In genomic region chr19:7339026-7339425, GRCm38 (mm10) we compare ENCODE assay signal across 8 mouse cellular contexts. TPM values are rescaled to one million over a fixed set of nuclear protein-coding genes. Genes with fewer than 3 reads are reported as not detected.
DNase-seq lines count a peak whose midpoint lies in the region; ATAC-seq lines count a peak whose summit lies in the region.

No protein-coding gene starts in this region.

- peak overlapping the region; percentile 80 for H3K4me3 ChIP-seq in forebrain, embryonic 10.5 days
- H3K4me3 ChIP-seq in hindbrain, embryonic 12.5 days = peak overlapping the region; percentile 78
- peak overlapping the region; percentile 89 for H3K4me3 ChIP-seq in limb, embryonic 15.5 days
- peak overlapping the region; percentile 90 for H3K4me3 ChIP-seq in neural tube, embryonic 12.5 days

- WGBS in forebrain, embryonic 10.5 days = 75% methylated on average over 5 of the region's 5 CpGs
- WGBS in hindbrain, embryonic 12.5 days = 59% methylated on average over 5 of the region's 5 CpGs
- 30% methylated on average over 5 of the region's 5 CpGs for WGBS in limb, embryonic 15.5 days
- 62% methylated on average over 5 of the region's 5 CpGs for WGBS in neural tube, embryonic 12.5 days

- peak; percentile 50 for DNase-seq in testis, postnatal 10 days (ENCODE audit: low spot score)
- DNase-seq in testis, postnatal 14 days (ENCODE audit: low spot score) = no peak
- DNase-seq in forebrain, embryonic 10.5 days (ENCODE audit: extremely low spot score, low spot score) = no peak
- DNase-seq in T-cell, adult 2 months (ENCODE audit: low spot score) = no peak
- no peak for DNase-seq in spleen, adult 18-20 months

- peaks cover 32% of the 10 kb centered on the region for H3K36me3 ChIP-seq in forebrain, embryonic 10.5 days (replicated peaks)
- H3K36me3 ChIP-seq in hindbrain, embryonic 12.5 days = 0 out of 2 replicates have a peak, but pooled peaks cover under 1% of the 10 kb centered on the region
- 0 out of 2 replicates have a peak, but pooled peaks cover 3% of the 10 kb centered on the region for H3K36me3 ChIP-seq in limb, embryonic 15.5 days
- H3K36me3 ChIP-seq in neural tube, embryonic 12.5 days = no peaks in the 10 kb centered on the region

- peak overlapping the region; percentile 97 for H3K9ac ChIP-seq in hindbrain, embryonic 12.5 days
- H3K9ac ChIP-seq in limb, embryonic 15.5 days = no peak overlapping the region
- H3K9ac ChIP-seq in neural tube, embryonic 12.5 days = peak overlapping the region; percentile 95

- 0 out of 2 replicates have a peak overlapping the region, but pooled peaks have one; percentile 1 for H3K27ac ChIP-seq in forebrain, embryonic 10.5 days
- 0 out of 2 replicates have a peak overlapping the region, but pooled peaks have one; percentile 25 for H3K27ac ChIP-seq in hindbrain, embryonic 12.5 days
- peak overlapping the region; percentile 43; the same call in 1 of the 2 replicates for H3K27ac ChIP-seq in limb, embryonic 15.5 days
- no peak overlapping the region for H3K27ac ChIP-seq in neural tube, embryonic 12.5 days

- peaks cover 36% of the 10 kb centered on the region for H3K4me1 ChIP-seq in forebrain, embryonic 10.5 days
- peaks cover 33% of the 10 kb centered on the region for H3K4me1 ChIP-seq in hindbrain, embryonic 12.5 days
- H3K4me1 ChIP-seq in limb, embryonic 15.5 days = peaks cover 41% of the 10 kb centered on the region
- H3K4me1 ChIP-seq in neural tube, embryonic 12.5 days = peaks cover 34% of the 10 kb centered on the region

- ATAC-seq in hindbrain, embryonic 12.5 days (ENCODE audit: low FRiP score) = no peak
- ATAC-seq in limb, embryonic 15.5 days (ENCODE audit: insufficient number of reproducible peaks, low FRiP score, low TSS enrichment, low read depth) = no peak
- ATAC-seq in neural tube, embryonic 12.5 days (ENCODE audit: low FRiP score, low read depth) = no peak

- H3K27me3 ChIP-seq in forebrain, embryonic 10.5 days (ENCODE audit: poor library complexity, severe bottlenecking) = no peaks in the 10 kb centered on the region
- H3K27me3 ChIP-seq in hindbrain, embryonic 12.5 days = no peaks in the 10 kb centered on the region
- H3K27me3 ChIP-seq in limb, embryonic 15.5 days = no peaks in the 10 kb centered on the region
- no peaks in the 10 kb centered on the region for H3K27me3 ChIP-seq in neural tube, embryonic 12.5 days (replicated peaks)

- H3K9me3 ChIP-seq in forebrain, embryonic 10.5 days = no peaks in the 10 kb centered on the region
- H3K9me3 ChIP-seq in hindbrain, embryonic 12.5 days (replicated peaks) = no peaks in the 10 kb centered on the region
- no peaks in the 10 kb centered on the region for H3K9me3 ChIP-seq in limb, embryonic 15.5 days
- no peaks in the 10 kb centered on the region for H3K9me3 ChIP-seq in neural tube, embryonic 12.5 days

- H3K4me2 ChIP-seq in hindbrain, embryonic 12.5 days (replicated peaks) = peak overlapping the region; percentile 95
- H3K4me2 ChIP-seq in limb, embryonic 15.5 days = peak overlapping the region; percentile 81
- H3K4me2 ChIP-seq in neural tube, embryonic 12.5 days (replicated peaks) = peak overlapping the region; percentile 97

RNA-seq across cellular contexts. Expression of gene Mark2, which starts 2.6 kb away (rescaled TPM):
- polyA plus RNA-seq in forebrain, embryonic 10.5 days (2016; fragmentation: Nextera tagmentation; extraction: Ambion mirVana) = 38.2 and 41.4 TPM in 2 replicates
- polyA plus RNA-seq in hindbrain, embryonic 12.5 days (2016; fragmentation: Nextera tagmentation; extraction: Ambion mirVana) = 62.1 and 64.2 TPM in 2 replicates
- 41.1 and 46.4 TPM in 2 replicates for polyA plus RNA-seq in limb, embryonic 15.5 days (2015; fragmentation: Nextera tagmentation; extraction: Ambion mirVana)
- 62.3 and 72.0 TPM in 2 replicates for polyA plus RNA-seq in neural tube, embryonic 12.5 days (2016; fragmentation: Nextera tagmentation; extraction: Ambion mirVana)

RNA-seq across cellular contexts. Expression of gene Spindoc, which starts 43.8 kb away (rescaled TPM):
- polyA plus RNA-seq in forebrain, embryonic 10.5 days (2016; fragmentation: Nextera tagmentation; extraction: Ambion mirVana) = 44.5 and 45.0 TPM in 2 replicates
- 37.8 and 44.1 TPM in 2 replicates for polyA plus RNA-seq in hindbrain, embryonic 12.5 days (2016; fragmentation: Nextera tagmentation; extraction: Ambion mirVana)
- 24.8 and 26.0 TPM in 2 replicates for polyA plus RNA-seq in limb, embryonic 15.5 days (2015; fragmentation: Nextera tagmentation; extraction: Ambion mirVana)
- 42.8 and 46.6 TPM in 2 replicates for polyA plus RNA-seq in neural tube, embryonic 12.5 days (2016; fragmentation: Nextera tagmentation; extraction: Ambion mirVana)
